Mouse (Mus musculus): ENCODE measurements at regions not wholly inside any gene's neighbourhood (a gene's known extent, or its start where the extent isn't known, plus 50 kb on each side); places are given as distances from the start of the nearest gene placed in this dataset.

DNA sequence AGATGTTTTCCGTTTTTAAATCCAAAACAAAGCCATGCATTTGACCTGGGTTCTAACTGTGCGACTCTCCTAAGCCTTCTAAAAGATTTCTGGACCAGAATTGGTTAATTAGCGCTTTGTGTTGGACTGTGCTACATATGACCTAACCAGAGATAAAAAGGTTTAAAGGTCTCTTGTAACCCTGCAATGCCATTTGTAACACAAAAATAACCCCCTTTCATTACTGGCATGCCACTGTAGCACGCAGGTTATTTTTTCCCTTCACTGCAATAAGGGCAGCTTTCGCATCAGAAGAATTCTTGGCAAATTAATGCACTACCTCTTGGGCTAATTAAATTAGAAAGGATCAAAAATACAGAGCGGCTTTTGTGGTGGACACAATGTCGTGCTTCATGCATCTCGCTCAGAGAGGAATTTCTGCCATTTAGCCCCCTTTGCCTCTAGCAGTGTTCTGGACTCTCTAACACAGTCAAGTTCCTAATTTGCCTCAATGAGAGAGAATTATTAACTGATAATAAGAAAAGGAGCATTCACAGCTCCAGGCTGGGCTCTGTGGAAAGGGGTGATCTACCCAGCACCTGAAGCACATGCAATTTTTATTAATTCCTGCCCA lies 239.5 kb upstream of the Zeb2 start:
- no peak for DNase-seq (ENCODE audit: low spot score)

GRCm38 (mm10) chr2:45356021-45356420 lies 238.8 kb upstream of the Zeb2 start:
- DNase-seq (ENCODE audit: low spot score), result no peak

DNA sequence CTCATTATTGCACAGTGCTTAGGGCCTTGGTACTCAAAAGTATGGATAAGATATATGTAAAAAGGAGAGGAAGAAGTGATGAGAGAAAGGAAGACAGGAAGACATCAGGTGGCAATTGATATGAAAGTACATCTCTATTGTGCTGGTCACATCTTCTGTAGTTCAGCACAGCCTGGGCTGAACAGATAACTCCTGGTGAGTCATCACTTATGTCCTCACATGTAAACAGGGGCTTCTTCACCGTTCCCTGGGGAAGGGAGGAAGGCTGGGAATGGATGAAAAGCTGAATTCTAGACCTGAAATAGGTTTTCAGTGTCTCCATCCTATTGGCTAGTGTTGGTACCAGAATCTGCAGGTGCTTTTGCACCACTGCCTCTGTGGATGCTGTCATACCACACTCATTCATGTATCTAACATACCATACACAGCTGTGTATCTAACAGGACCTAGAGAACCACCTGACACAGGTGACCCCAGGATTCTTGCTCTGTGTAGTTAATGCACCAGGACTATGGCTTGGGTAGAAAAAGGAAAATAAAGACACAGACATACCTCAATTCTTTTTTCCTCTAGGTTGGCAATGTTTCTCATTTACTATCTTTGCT lies 234.4 kb upstream of the Zeb2 start:
- DNase-seq (ENCODE audit: low spot score), result no peak

GRCm38 (mm10) chr2:45346358-45346757 lies 229.2 kb upstream of the Zeb2 start:
- no peak for DNase-seq (ENCODE audit: low spot score)

GRCm38 (mm10) chr2:45339866-45340265 lies 222.7 kb upstream of the Zeb2 start:
- DNase-seq (ENCODE audit: low spot score), result no peak

DNA sequence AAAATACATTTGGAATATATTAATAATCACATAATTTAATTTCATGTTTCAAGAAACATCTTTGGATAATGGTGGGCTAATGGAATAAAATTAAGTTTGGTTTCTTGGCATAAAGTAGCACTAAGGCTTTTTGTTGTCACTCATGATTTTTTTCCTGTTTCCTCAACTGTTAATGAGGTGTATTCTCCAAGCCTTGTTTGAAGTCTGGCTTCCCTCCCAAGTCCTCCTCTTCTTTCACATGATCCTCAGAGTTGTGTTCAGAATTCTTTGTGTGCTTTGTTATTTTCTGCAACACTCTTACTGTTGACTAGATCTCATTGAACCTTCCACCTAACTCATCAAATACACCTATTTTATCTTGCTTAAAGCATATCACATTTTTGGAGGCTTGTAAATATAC lies 221.6 kb upstream of the Zeb2 start:
- DNase-seq (ENCODE audit: low spot score), result no peak

DNA sequence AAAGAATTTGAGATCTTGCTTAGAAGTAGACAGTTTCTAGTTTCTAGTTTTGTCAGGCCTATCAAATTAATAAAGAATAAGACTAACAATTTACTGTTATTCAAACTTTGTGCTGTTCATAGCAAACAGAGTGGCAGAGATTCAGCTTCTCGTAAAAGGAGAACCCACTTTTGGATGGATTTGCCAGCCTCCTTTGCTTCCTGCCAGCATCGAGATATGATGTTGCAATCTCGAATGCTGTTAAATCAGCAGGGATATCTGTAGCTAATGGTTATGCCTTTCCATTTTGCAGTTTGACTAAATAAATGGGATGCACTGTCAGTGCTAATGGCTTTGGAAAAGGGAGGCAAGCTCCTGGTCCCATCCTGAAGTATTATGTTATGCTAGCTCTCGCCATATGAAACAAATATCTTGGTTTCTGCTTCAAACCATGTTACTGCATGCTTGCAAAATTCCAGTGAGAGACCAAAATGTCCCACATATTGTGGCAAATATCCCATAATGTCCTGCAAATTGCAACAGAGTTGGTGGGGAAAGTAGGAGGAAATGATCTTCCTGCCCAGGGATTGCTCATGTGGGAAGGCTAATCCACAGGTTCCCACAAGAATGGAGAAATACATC lies 199.9 kb upstream of the Zeb2 start:
- no peak for DNase-seq (ENCODE audit: low spot score)

- DNase-seq (ENCODE audit: low spot score), result no peak
Observed at GRCm38 (mm10) chr2:45287530-45288009, 170.4 kb upstream of the Zeb2 start.

GRCm38 (mm10) chr2:45283811-45284210 lies 166.6 kb upstream of the Zeb2 start:
- DNase-seq (ENCODE audit: low spot score), result no peak

DNA sequence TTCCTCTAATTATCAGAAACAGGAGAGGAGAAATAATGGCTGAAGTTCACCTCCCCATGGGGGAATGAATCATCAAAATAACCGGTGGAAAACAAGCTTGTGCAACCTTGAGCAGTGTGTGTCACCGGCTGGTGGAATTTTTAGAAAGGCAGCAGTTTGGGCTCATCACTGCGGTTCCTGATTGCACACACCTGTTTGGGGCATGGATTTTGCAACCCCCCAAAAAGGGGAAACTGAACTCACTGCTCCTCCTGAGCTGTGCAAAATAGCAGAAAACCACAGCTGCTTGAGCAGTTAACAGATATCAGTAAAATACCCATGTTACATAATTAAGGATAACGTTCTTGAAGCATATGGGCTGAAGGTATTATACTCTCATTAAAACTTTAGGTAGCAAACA lies 162.3 kb upstream of the Zeb2 start:
- no peak for DNase-seq (ENCODE audit: low spot score)

GRCm38 (mm10) chr2:45277602-45278001 lies 160.4 kb upstream of the Zeb2 start:
- no peak for DNase-seq (ENCODE audit: low spot score)

DNA sequence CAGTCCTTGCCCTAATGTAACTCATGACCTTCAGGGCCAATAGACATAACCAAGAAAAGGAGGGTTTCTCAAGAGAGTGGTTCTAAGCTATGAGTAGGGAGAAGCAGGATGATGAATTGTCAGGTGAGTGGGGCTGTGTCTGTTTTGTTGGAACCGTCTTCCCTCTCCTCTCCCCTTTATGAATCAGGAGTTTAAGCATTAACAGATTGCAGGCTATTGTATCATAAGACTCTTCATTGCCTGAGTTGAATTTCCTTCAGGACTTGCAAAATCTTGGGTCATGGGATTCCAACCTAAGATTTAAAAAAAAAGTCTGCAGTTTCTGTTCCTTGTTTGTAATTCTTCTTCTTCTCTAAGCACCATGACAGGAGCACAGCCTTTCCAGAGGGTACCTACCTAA lies 159.5 kb upstream of the Zeb2 start:
- no peak for DNase-seq (ENCODE audit: low spot score)

DNA sequence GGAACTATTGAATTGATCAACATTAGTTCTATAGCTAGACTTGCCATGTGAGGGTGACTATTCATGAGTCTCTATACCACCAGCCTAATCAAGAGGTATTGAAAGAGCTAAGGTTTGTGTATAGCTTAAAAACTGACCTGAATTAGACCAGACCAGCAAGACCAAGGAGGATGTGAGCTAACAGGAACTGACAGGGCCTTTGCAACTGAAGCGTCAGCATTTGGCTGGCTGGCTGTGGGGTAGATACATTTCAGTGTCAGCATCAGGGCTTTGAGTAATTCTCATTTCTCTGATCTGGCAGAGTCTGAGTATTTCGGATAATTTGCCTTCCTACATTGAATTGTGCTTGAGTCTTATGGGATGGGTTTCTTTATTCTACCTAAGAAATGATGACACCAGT lies 152.8 kb upstream of the Zeb2 start:
- DNase-seq (ENCODE audit: low spot score), result no peak

- DNase-seq (ENCODE audit: low spot score), result no peak
Observed at GRCm38 (mm10) chr2:45265819-45266218, 148.6 kb upstream of the Zeb2 start.

GRCm38 (mm10) chr2:45261949-45262348 lies 144.8 kb upstream of the Zeb2 start:
- DNase-seq (ENCODE audit: low spot score), result no peak

GRCm38 (mm10) chr2:45258897-45259296 lies 141.7 kb upstream of the Zeb2 start:
- DNase-seq (ENCODE audit: low spot score), result no peak

- DNase-seq (ENCODE audit: low spot score), result no peak
Observed at GRCm38 (mm10) chr2:45256373-45256772, 139.2 kb upstream of the Zeb2 start.

DNA sequence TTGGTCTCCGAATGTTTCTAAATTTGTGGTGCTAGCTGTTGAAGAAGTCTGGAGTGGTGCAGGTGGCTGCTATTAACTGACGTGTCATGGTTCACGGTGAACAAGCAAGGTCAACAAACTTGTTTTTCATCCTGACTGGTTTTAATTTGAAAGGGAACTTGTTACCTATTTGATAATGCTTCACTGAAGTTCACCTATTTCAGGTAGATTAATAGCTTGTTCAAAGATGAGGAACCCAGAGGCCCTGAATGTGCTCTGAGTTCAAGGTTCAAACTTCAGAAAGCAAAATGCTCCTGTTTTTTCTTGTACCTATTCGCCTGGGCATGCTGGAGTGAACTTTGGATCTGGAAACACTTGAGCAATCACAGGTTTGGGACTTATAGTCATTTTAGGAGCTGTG lies 136.7 kb upstream of the Zeb2 start:
- DNase-seq (ENCODE audit: low spot score), result no peak

- no peak for DNase-seq (ENCODE audit: low spot score)
Observed at GRCm38 (mm10) chr2:45252321-45252720, 135.1 kb upstream of the Zeb2 start.

GRCm38 (mm10) chr2:45249658-45250057 lies 132.5 kb upstream of the Zeb2 start:
- no peak for DNase-seq (ENCODE audit: low spot score)

DNA sequence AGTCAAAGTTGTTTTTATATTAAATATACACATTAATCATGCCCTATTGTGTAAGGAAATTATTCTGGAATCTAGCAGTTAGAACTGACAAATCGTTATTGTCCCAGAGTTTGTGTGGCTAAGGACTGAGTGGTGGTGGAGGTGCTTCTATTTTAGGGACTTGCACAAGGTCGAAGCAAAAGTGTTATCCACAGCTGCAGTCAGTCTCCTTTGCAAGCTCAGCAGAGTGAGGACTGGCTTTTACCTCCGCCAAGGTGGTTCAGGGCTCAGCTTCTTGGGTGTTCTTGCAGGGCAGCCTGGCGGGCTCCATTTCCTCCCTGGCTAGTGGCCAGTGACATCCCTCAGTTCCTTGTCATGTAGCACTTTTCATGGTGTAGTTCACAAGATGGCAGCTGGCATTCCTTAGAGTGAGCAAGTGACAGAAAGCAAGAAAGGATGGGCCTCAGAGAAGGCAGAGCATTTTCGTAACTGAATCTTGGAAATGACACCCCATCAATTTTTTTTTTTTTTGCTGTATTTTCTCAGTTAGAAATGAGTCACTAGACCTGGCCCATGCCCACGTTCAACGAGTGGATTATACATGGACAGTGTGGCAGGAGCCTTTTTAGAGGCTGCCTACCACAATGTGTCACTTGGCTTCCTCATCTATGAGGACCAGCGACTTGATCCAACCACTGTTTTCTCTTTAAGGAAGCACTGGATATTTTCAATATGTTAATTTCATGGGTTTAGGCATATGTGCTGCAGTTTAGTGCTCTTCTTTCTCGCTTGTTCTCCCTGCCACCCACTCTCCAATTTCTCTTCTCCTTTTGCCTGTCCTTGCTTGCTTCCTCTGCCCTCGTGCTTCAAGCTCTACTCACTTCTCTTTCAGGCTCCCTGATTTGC lies 129.1 kb upstream of the Zeb2 start:
- no peak for DNase-seq (ENCODE audit: low spot score)

- DNase-seq (ENCODE audit: low spot score), result no peak
Observed at GRCm38 (mm10) chr2:45245506-45245905, 128.3 kb upstream of the Zeb2 start.

DNA sequence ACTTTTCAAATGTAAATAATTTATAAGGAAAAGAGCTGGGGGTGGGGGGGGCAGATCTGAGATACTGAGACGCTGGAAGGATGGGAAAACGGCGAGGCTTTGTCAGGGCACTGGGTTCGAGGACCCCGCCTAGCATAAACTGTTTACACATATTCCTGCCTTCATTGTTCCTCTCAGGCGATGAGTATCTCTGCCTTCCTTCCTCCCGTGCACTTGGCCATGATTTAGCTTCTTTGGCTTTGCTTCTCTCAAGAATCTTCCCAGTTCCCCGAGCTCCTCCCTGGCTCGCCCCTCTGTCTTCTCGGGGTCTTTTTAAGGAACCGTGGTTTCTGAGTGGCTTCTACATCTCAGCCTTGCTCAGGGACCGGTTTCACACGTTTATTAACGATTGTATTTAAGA lies 127.3 kb upstream of the Zeb2 start:
- no peak for DNase-seq (ENCODE audit: low spot score)
